Mouse (Mus musculus) forebrain, embryonic 15.5 days (tissue): ENCODE results near the gene 1700017B05Rik. TPM values are rescaled to one million over a fixed set of nuclear protein-coding genes. Genes with fewer than 3 reads are reported as not detected.
"Not testable (repeated sequence)": the region's sequence is repeated elsewhere in the genome, so short reads cannot be mapped to it uniquely, and the experiment has no call there.

Experiments
- ATAC-seq: fragments of 200-750 bp; cut with Nextera tagmentation; replicated peaks from 2 replicates; pipeline ENCODE4 v1.8.0; 2017; ENCODE audit warnings: mild to moderate bottlenecking, moderate TSS enrichment, moderate library complexity
- H3K27ac ChIP-seq: fragments of 300-500 bp; sonication (generic); replicated peaks from 2 replicates; pipeline ENCODE4 v1.5.1; 2015; ENCODE audit warnings: mild to moderate bottlenecking, inconsistent platforms
- H3K27me3 ChIP-seq: fragments of 300-500 bp; sonication (generic); 2 replicates; pipeline ENCODE4 v1.6.1; 2015; ENCODE audit warnings: inconsistent platforms
- H3K36me3 ChIP-seq: fragments of 300-500 bp; sonication (generic); 2 replicates; pipeline ENCODE4 v1.6.1; 2015; ENCODE audit warnings: mild to moderate bottlenecking, inconsistent platforms
- H3K4me1 ChIP-seq: fragments of 300-500 bp; sonication (generic); 2 replicates; pipeline ENCODE4 v1.6.1; 2015; ENCODE audit warnings: inconsistent platforms
- H3K4me2 ChIP-seq: fragments of 300-500 bp; sonication (generic); replicated peaks from 2 replicates; pipeline ENCODE4 v1.6.1; 2015; ENCODE audit warnings: mild to moderate bottlenecking, inconsistent platforms
- H3K4me3 ChIP-seq: fragments of 300-500 bp; sonication (generic); 2 replicates; pipeline ENCODE4 v1.5.1; 2015; ENCODE audit warnings: mild to moderate bottlenecking, inconsistent platforms
- H3K9ac ChIP-seq: fragments of 300-500 bp; sonication (generic); replicated peaks from 2 replicates; pipeline ENCODE4 v1.6.1; 2015; ENCODE audit warnings: mild to moderate bottlenecking, inconsistent platforms
- H3K9me3 ChIP-seq: fragments of 300-500 bp; sonication (generic); 2 replicates; pipeline ENCODE4 v1.6.1; 2016; ENCODE audit warnings: inconsistent platforms
- WGBS: fragments of 180-500 bp; shearing (Covaris S2); methylation state at CpG from one replicate; pipeline ENCODE4 v1.1.7; 2015; ENCODE audit warnings: mixed read lengths; 5-methylcytosine and 5-hydroxymethylcytosine counted together
- polyA plus RNA-seq: library from polyadenylated mRNA; unstranded; fragments of >200 nt; fragmentation: Nextera tagmentation; extraction: Ambion mirVana; gene quantifications from 2 replicates; pipeline ENCODE4 v1.2.1, GENCODE M21; 2015

1700017B05Rik gene
- 5.0 and 5.8 TPM in 2 replicates for polyA plus RNA-seq

DNA sequence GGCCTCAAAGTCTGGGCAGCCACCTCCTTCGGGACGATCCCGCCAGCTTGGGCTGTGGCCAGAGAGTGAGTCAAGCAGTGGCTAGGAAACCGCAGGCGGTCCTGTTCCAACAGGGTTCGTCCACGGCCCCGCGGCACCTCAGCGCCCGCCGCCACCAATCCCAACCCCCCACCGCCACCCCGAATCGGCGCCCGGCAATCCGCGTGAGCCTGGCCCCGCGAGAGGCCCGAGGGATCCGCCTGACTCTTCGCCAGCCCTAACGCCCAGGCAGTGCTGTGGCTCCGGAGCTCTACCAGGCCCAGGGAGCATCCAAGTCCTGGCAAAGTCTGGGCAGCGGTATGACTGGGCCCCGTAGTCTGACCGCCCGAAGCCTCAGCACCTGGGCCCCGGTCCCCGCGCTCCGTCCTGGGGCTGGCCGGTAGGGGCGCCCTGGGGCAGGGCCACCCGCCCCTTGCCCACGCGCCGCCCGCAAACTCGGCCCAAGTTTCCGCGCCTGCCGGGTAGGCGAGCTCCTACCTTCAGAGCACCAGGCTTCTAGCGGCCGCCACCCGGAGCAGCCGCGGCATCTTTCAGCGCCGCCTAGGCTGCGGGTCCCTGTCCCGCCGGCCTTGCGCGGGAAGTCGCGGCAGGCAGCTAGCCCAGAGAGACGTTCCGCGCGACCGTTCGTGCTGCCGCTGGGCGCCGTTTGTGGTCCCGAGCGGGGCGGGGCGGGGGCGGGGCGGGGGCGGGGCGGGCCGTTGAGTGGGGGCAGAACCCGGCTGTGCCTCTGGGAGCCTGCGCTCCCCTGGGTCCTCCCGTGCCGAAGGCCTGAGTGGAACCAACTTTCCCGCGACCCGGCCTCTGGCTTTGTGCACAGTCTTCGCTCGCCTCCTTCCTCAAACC lies at the start of gene 1700017B05Rik:
Gene 1700017B05Rik, minus strand, starts transcription at position 700 of the 882 bp plus-strand sequence.
- Histone ChIP-seq H3K4me2 (peak within 1 kb of the TSS; percentile 86), H3K27me3 (no peaks in the 10 kb centered on the region), H3K36me3 (no peaks in the 10 kb centered on the region), H3K9ac (peak within 1 kb of the TSS; percentile 60), H3K4me1 (peaks cover 22% of the 10 kb centered on the region), H3K27ac (no peak within 1 kb of the TSS), H3K9me3 (no peaks in the 10 kb centered on the region), H3K4me3 (peak within 1 kb of the TSS; percentile 77)
- under 1% methylated on average over 75 of the region's 87 CpGs for WGBS
- ATAC-seq: peak; percentile 71

DNA sequence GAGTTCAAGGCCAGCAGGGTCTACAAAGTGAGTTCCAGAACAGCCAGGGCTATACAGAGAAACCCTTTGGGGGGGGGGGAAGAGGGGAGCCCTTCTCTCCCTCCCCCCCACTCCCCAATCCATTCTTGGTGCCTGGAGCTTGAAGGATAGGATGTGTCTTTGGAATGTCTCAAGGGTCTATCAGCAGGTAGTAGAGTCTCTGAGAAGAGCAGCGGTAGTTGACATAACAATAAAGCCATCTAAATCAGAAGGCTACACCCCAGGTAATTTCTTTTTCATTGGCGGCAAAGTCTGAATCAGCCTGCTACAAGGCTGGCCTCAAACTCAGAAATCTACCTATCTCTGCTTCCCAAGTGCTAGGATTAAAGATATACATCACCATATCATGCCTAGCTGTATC lies 48.5 kb upstream of the 1700017B05Rik start:
- 94% methylated on average over 2 of the region's 2 CpGs for WGBS
- no peak for ATAC-seq
- Histone ChIP-seq H3K27me3 (no peaks in the 10 kb centered on the region), H3K36me3 (no peaks in the 10 kb centered on the region), H3K4me1 (no peaks in the 10 kb centered on the region), H3K27ac (no peak overlapping the region), H3K9me3 (no peaks in the 10 kb centered on the region), H3K9ac (no peak overlapping the region), H3K4me3 (no peak overlapping the region), H3K4me2 (no peak overlapping the region)

DNA sequence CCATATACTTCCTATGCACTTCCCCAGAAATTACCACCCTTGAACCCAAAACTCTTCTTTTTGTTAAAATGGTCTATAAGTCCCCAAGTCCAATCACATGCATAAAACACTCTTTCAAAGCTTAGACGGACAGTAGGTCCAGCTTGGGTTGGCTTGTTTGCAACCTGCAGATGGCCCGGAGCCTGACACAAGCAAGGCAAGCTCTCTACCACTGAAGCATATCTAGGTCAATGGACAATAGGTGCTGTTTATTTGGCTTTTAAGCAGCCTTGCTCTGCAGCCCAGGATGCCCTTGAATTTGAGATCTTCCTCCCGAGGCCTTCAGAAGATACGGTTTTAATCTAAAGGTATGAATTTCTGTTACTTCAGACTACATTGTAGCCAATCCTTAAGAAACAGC lies 46.9 kb upstream of the 1700017B05Rik start:
- no peak overlapping the region for H3K27ac ChIP-seq
- H3K36me3 ChIP-seq: no peaks in the 10 kb centered on the region
- H3K9me3 ChIP-seq: no peaks in the 10 kb centered on the region
- 95% methylated on average over 4 of the region's 4 CpGs for WGBS
- H3K27me3 ChIP-seq: no peaks in the 10 kb centered on the region
- H3K9ac ChIP-seq: no peak overlapping the region
- H3K4me1 ChIP-seq: no peaks in the 10 kb centered on the region
- H3K4me3 ChIP-seq: no peak overlapping the region
- ATAC-seq: no peak
- H3K4me2 ChIP-seq: no peak overlapping the region

DNA sequence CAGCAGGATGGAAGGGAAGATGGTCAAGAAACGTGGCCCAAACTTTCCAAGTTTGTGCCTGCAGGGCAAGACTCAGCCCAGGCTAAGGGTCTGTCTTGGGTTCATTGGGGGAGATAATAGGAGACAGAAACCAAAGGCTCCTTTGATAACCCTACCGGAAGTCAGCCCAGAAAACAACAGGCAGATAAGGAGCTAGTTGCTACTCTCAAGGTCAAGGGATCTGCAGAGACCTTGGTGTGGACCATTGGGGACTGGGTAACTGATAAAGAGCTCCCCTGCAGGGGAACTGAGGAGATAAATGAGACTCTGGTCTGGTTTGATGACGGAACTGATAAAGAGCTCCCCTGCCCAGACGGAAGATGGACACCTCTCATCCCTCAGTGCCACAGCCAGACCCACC lies 45.0 kb upstream of the 1700017B05Rik start:
- no peaks in the 10 kb centered on the region for H3K4me1 ChIP-seq
- no peak overlapping the region for H3K4me3 ChIP-seq
- no peak for ATAC-seq
- H3K9me3 ChIP-seq: no peaks in the 10 kb centered on the region
- no peak overlapping the region for H3K4me2 ChIP-seq
- 90% methylated on average over 4 of the region's 4 CpGs for WGBS
- H3K27ac ChIP-seq: no peak overlapping the region
- no peaks in the 10 kb centered on the region for H3K27me3 ChIP-seq
- no peaks in the 10 kb centered on the region for H3K36me3 ChIP-seq
- H3K9ac ChIP-seq: no peak overlapping the region

DNA sequence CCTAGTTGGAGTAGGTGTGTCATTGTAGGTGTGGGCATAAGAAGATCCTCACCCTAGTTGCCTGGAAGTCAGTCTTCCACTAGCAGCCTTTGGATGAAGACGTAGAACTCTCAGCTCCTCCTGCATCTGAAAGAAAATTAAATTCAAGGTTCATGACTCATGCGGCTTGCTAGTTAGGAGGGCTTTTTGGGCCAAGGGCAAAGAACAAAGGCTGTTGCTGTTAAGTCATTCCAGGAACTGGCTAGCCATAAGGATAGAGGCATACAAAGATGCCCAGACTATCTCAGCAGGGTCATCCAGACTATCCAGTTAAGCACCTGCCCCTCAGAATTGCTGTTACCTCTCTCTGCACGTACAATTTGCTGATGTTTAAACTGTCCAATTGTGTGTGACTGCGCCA lies 42.3 kb upstream of the 1700017B05Rik start:
- not testable (repeated sequence) for H3K9ac ChIP-seq, H3K36me3 ChIP-seq, H3K27me3 ChIP-seq, H3K4me3 ChIP-seq, H3K9me3 ChIP-seq, H3K27ac ChIP-seq, H3K4me2 ChIP-seq, ATAC-seq, H3K4me1 ChIP-seq
- 93% methylated on average over 4 of the region's 4 CpGs for WGBS

DNA sequence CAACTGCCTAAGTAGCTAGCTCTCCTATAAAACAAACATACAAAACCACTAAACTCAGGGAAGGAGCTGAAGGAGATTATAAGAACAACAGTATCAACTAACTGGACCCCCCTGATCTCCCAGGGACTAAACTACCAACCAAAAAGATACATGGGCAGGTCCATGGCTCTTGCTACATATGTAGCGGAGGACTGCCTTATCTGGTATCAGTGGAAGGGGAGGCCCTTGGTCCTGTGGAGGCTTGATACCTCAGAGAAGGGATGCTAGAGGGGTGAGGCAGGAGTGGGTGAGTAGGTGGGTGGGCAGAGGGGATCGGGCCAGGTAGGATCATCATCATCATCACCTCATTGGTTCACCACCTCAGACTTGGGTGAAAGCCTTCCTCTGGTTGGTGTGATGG lies 41.8 kb upstream of the 1700017B05Rik start:
- 96% methylated on average over 2 of the region's 2 CpGs for WGBS
- Histone ChIP-seq H3K27ac (no peak overlapping the region), H3K4me3 (no peak overlapping the region), H3K36me3 (no peaks in the 10 kb centered on the region), H3K27me3 (no peaks in the 10 kb centered on the region), H3K9ac (no peak overlapping the region), H3K9me3 (no peaks in the 10 kb centered on the region), H3K4me1 (no peaks in the 10 kb centered on the region), H3K4me2 (no peak overlapping the region)
- ATAC-seq: no peak

DNA sequence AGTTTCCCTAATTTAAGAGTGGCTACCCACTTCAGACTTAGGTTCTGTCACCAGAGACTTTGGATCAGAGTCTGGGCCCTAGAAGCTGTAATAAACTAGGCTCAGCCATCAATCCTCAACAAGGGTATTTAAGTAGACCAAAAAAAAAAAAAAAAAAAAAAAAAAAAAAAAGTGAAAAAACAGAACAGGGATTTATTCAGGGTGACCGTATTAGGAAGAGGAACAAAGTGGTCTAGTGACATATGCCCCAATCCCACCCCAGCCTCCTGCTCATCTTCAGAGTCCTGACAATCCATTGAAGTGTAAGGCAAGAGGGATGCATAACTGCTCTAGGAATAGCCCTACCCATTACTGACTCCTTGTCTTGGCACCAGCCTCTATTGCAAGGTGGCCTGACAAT lies 40.9 kb upstream of the 1700017B05Rik start:
- Histone ChIP-seq H3K9me3 (no peaks in the 10 kb centered on the region), H3K4me3 (no peak overlapping the region), H3K4me2 (no peak overlapping the region), H3K27me3 (no peaks in the 10 kb centered on the region), H3K4me1 (no peaks in the 10 kb centered on the region), H3K36me3 (no peaks in the 10 kb centered on the region), H3K27ac (no peak overlapping the region), H3K9ac (no peak overlapping the region)
- 82% methylated on average over 1 of the region's 1 CpGs for WGBS
- no peak for ATAC-seq

DNA sequence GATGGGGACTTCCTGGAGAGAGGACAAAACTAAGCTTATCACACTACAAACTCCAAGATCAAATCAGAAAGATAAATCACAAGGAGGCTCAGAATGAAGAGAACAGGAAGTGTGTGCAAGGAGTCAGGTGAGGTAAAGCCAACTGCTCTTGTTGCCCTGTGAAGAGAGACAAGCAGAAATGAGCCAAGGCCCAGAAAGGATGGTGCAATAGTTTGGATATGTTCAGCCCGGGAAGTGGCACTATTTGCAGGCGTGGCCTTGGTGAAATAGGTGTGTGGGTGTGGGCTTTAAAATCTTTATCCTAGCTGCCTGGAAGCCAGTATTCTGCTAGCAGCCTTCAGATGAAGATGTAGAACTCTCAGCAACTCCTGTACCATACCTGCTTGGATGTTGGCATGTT lies 38.4 kb upstream of the 1700017B05Rik start:
- Histone ChIP-seq H3K4me3 (no peak overlapping the region), H3K4me2 (no peak overlapping the region), H3K36me3 (no peaks in the 10 kb centered on the region), H3K27ac (no peak overlapping the region), H3K27me3 (no peaks in the 10 kb centered on the region), H3K9me3 (no peaks in the 10 kb centered on the region), H3K4me1 (no peaks in the 10 kb centered on the region), H3K9ac (no peak overlapping the region)
- ATAC-seq: no peak
- 84% methylated on average over 2 of the region's 2 CpGs for WGBS

DNA sequence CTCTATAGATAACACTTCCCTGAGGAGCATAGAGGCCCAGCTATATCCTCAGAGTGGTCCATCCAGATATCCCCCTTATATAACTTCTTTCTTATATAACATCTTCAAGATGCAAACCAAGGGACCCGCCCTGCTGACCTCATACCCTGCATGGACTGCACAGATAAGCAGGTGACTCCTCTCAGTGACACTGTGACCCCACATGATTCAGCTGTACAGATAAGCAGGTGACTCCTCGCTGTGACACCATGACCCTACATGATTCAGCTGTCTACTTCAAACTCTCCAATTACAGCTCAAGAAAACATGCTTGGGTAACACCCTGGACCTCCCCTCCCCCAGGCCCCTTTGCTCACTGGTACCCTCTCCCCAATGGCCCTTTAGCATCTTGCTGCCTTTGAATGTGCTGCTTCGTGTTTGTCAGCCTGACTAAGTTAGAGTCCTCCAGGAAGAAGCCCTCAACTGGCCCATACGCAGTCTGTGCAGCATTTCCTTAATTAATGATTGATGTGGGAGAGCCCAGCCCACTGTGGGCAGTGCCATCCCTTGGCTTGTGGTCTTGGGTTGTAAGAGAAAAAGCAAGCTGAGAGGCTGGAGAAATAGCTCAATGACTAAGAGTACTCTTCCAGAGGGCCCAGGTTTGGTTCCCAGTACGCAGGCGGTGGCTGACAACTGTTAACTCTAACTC lies 37.5 kb upstream of the 1700017B05Rik start:
- ATAC-seq: no peak
- H3K36me3 ChIP-seq: no peaks in the 10 kb centered on the region
- 86% methylated on average over 6 of the region's 6 CpGs for WGBS
- no peaks in the 10 kb centered on the region for H3K27me3 ChIP-seq
- H3K4me1 ChIP-seq: no peaks in the 10 kb centered on the region
- no peak overlapping the region for H3K4me3 ChIP-seq
- H3K9ac ChIP-seq: no peak overlapping the region
- H3K27ac ChIP-seq: no peak overlapping the region
- H3K4me2 ChIP-seq: no peak overlapping the region
- H3K9me3 ChIP-seq: no peaks in the 10 kb centered on the region

DNA sequence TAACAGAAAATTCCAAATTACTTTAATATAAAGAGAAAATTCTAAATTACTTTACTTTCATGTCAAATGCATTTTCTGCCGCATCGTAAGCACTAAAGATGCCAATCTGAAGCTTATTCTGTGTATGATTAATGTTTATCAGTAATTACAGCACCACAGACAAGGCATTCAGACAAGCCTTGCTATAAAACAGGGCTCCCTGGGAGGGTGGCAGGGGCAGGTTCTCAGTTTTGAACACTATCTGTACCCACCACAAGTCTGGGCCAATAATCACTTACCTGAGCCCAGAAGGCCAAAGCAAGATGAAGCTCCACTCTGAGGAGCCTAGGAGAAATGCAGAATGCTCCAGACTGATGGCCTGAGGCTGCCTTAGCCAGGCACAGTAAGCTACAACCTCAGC lies 35.5 kb upstream of the 1700017B05Rik start:
- no peak for ATAC-seq
- no peak overlapping the region for H3K4me2 ChIP-seq
- H3K9me3 ChIP-seq: no peaks in the 10 kb centered on the region
- WGBS: 88% methylated on average over 2 of the region's 2 CpGs
- no peak overlapping the region for H3K9ac ChIP-seq
- H3K36me3 ChIP-seq: no peaks in the 10 kb centered on the region
- no peak overlapping the region for H3K4me3 ChIP-seq
- H3K27ac ChIP-seq: no peak overlapping the region
- H3K27me3 ChIP-seq: no peaks in the 10 kb centered on the region
- no peaks in the 10 kb centered on the region for H3K4me1 ChIP-seq

DNA sequence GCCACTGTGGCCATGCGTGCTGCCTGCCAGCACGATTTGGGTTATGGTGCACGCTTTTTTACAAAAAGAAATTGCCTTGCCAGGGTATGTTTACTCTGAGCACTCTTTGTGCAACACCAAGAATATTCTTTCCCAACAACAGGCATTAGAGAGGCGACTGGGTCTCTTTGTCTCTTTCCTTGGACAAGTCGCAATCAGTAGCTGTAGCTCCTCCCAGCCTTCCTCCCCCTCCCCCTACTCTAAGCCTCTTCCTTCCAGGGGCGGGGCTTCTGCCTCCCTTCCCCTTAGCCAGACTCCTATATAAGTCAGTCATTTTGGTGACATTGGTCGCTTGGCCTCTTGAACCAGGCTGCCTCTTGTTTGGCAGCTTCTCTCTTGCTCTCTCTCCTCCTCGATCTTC lies 33.9 kb upstream of the 1700017B05Rik start:
- H3K9ac ChIP-seq: no peak overlapping the region
- WGBS: 47% methylated on average over 8 of the region's 8 CpGs
- H3K27ac ChIP-seq: no peak overlapping the region
- no peaks in the 10 kb centered on the region for H3K27me3 ChIP-seq
- H3K4me2 ChIP-seq: no peak overlapping the region
- H3K4me1 ChIP-seq: no peaks in the 10 kb centered on the region
- ATAC-seq: no peak
- H3K36me3 ChIP-seq: no peaks in the 10 kb centered on the region
- no peaks in the 10 kb centered on the region for H3K9me3 ChIP-seq
- H3K4me3 ChIP-seq: no peak overlapping the region

DNA sequence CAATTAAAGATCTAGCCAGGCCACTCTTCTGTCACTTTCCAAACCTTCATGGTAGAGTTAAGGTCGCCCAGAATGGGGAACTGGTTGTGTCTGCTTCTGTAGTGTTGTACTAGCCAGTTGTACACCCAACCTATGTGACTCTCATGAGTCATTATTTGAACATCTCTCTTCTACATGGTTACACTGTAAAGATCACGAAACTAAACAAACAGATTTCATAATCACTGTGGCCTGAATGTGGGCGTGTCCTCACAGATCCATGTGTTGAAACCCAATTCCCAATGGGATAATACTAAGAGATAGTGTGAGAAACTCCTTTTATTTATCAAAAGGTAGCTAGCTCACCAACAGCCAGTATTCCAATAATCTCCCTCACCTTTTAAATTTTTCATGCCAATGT lies 33.3 kb upstream of the 1700017B05Rik start:
- H3K27me3 ChIP-seq: no peaks in the 10 kb centered on the region
- H3K4me2 ChIP-seq: no peak overlapping the region
- H3K9ac ChIP-seq: no peak overlapping the region
- H3K9me3 ChIP-seq: no peaks in the 10 kb centered on the region
- H3K4me1 ChIP-seq: no peaks in the 10 kb centered on the region
- H3K4me3 ChIP-seq: no peak overlapping the region
- 91% methylated on average over 3 of the region's 3 CpGs for WGBS
- ATAC-seq: no peak
- H3K27ac ChIP-seq: no peak overlapping the region
- H3K36me3 ChIP-seq: no peaks in the 10 kb centered on the region
